Mouse (Mus musculus) spleen, adult 2 months (tissue): Measurements from ENCODE around the gene Tet2.

ENCODE experiments used
- CTCF ChIP-seq: fragments of 200-500 bp; IDR thresholded peaks from 2 replicates; pipeline ENCODE4 v1.5.1; 2011; ENCODE audit warnings: mild to moderate bottlenecking, inconsistent platforms; ENCODE audit not compliant: insufficient read depth, insufficient read length, insufficient replicate concordance; ENCODE audit errors: extremely low read depth
- POLR2A ChIP-seq: fragments of 200-500 bp; IDR thresholded peaks from 2 replicates; pipeline ENCODE4 v1.6.1; 2011; ENCODE audit warnings: low read depth, low read length, inconsistent platforms

- TF ChIP-seq POLR2A (peak; percentile 66), CTCF (no peak)
Observed at GRCm38 (mm10) chr3:133544131-133544550, 798 bp downstream of the Tet2 start.
